Mouse (Mus musculus) brain, embryonic 14.5 days (tissue): ENCODE results near the gene Sorl1.

Experiments used
- CTCF ChIP-seq: fragments of 200-500 bp; IDR thresholded peaks from 2 replicates; pipeline ENCODE4 v1.5.1; 2012; ENCODE audit warnings: inconsistent platforms, mild to moderate bottlenecking, moderate library complexity, borderline replicate concordance; ENCODE audit not compliant: insufficient read depth, insufficient read length; ENCODE audit errors: extremely low read depth
- POLR2A ChIP-seq: fragments of 200-500 bp; IDR thresholded peaks from 2 replicates; pipeline ENCODE4 v1.6.1; 2012; ENCODE audit warnings: mild to moderate bottlenecking, inconsistent platforms, borderline replicate concordance; ENCODE audit not compliant: poor library complexity, insufficient read depth, insufficient read length, severe bottlenecking; ENCODE audit errors: extremely low read depth

DNA sequence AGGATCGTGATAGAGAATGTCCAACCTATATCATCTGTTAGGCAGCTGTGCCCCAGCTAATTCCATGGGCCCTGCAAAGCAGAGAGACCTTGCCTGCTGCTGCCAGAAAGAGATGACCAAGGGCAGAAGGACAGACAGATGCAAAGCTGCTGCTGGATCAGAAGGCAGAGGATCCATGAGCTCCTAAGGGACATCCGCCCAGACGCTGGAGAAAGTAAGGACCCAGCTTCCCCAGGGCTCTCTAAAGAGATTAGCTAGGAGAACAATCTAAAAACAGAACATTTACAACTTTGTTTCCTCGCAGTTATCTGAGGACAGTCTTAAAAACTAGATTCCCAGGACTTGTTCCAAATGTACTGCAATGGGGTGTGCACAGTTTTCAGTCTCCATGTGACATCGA, 131.3 kb downstream of the Sorl1 start:
- TF ChIP-seq CTCF (no peak), POLR2A (no peak)
